Mouse (Mus musculus) cerebellum, adult 9-11 months (tissue): Measurements from ENCODE around the gene Mreg.

Experiments
- DNase-seq: peaks from one replicate; pipeline ENCODE4 v3.0.0; 2022

Gene Mreg

DNA sequence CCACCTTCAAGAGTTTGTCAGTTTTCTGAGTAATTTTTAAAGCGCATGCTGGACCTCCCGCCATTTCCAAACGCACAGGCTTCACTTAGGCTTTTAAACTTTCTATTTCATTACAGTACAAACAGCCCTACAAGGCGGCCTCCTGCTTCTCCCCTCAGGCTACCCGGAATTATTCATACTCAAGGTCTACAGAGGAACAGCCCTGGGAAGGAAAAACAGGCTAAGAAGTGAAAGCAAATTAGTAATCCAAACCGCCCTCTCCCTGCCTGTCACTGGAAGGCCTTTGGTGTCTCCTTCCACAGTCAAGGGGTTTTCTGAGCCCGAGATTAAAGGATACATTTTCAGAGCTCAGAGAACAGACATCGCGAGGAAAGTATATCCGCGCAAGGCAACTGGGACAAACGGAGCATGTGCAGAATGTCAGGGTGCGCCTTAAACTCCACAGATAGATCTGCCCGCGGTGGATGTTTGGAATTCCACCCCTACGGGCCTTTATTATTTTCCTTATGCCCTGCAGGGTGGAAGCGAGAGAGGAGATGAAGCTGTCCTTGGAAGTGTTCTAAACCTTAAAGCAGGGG lies 90.4 kb downstream of the Mreg start:
- DNase-seq = no peak

DNA sequence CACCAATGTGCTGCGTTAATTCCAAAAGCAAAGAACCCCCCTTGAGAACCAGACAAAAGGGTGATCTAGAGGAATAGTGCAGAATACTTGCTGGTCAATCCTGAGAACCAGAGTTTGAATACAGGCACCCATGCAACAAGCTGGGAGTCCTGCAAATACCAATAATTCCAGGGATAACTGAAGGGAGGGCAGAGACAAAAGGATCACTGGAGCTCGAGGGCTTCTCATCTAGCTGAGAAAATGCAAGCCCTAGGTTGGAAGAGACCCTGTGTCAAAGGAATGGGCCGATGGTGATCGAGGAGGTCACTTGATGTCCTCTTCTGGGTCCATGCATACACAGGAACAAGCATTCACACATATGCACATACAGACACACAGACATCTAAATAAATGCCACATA lies 92.1 kb downstream of the Mreg start:
- no peak for DNase-seq

DNA sequence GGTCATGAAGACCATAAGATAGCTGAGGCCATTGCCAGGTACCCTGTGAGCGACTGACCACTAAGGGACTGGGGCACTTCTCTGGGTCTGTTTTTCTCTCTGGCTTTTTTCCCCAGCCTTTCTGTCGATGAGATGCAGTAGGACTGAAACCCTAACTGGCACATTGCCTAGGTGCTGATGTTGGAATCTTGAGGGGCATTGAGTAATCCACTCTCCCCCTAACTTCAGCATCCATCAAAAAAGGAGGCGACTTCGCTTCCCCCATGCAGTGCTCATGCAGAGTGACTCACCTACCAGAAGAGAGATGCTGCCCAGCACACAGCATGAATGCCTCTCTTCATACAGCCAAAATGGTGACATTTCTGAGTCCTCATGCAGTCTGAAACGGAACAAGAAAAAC lies 97.9 kb downstream of the Mreg start:
- DNase-seq = no peak
